Mouse (Mus musculus): Measurements from ENCODE around the gene H2-DMb1. TPM values are rescaled to one million over a fixed set of nuclear protein-coding genes. Genes with fewer than 3 reads are reported as not detected.
"Not testable (repeated sequence)": the region's sequence is repeated elsewhere in the genome, so short reads cannot be mapped to it uniquely, and the experiment has no call there.

The H2-DMb1 gene
- polyA plus RNA-seq, 1 experiment from 2014 or later = 0.15 TPM

DNA sequence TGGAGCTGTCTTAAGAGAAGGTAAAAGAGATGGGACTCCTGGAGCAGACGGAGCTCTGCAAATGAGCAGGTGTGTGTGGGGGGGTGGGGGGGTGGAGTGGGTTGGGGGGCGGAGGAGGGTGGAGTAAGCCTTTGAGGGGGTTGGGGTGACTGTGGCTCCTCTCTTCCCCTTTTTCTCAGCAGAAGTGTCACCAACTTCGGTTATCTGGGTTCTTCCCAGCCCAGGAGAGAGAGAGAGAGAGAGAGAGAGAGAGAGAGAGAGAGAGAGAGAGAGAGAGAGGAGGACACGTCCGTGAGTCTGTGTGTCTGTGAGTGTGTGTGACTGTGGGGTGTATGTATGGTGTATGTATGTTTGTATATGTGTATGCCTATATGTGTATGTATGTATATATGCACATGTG is 9.4 kb upstream of the H2-DMb1 start:
- DNase-seq (ENCODE audit: low spot score) = no peak
- Histone ChIP-seq H3K9ac (ENCODE audit: low read length) (no peak overlapping the region), H3K9me3 (ENCODE audit: control insufficient read depth, low read length) (no peaks in the 10 kb centered on the region), H3K4me3 (ENCODE audit: low read depth, low read length) (no peak overlapping the region), H3K36me3 (ENCODE audit: control insufficient read depth, insufficient read depth, low read length) (no peaks in the 10 kb centered on the region), H3K4me2 (ENCODE audit: low read depth, low read length, severe bottlenecking) (no peak overlapping the region), H3K27me3 (ENCODE audit: control insufficient read depth, insufficient read depth, low read length) (peaks cover 12% of the 10 kb centered on the region), H3K27ac (ENCODE audit: low read depth, low read length) (no peak overlapping the region), H3K4me1 (replicated peaks; ENCODE audit: control insufficient read depth, insufficient read depth, low read length) (peaks cover 4% of the 10 kb centered on the region)
- ATAC-seq (replicated peaks; ENCODE audit: low FRiP score) = no peak
- 70% methylated on average over 5 of the region's 5 CpGs for WGBS

DNA sequence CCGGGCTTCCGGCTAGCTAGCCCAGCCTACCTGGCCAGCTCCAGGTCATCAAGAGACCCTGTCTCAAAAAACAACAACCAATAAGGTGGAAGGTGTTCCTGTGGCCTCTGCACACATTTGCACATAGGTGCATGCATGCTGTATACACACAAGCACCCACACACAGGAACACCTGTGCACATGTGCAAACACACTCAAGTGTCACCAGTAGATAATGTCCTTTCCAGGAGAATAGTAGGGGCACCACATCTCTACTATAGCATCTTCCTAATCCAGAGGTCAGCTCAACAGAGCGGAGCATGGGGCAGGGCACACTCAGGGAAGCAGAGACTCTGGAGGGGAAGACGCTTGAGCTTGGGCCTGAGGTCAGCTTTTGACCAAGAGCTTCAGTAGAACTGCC is 8.7 kb upstream of the H2-DMb1 start:
- H3K36me3 ChIP-seq (ENCODE audit: control insufficient read depth, insufficient read depth, low read length); H3K4me3 ChIP-seq (ENCODE audit: low read depth, low read length); H3K9ac ChIP-seq (ENCODE audit: low read length); H3K4me2 ChIP-seq (ENCODE audit: low read depth, low read length, severe bottlenecking); DNase-seq (ENCODE audit: low spot score); H3K27me3 ChIP-seq (ENCODE audit: control insufficient read depth, insufficient read depth, low read length); H3K27ac ChIP-seq (ENCODE audit: low read depth, low read length); H3K9me3 ChIP-seq (ENCODE audit: control insufficient read depth, low read length); ATAC-seq (replicated peaks; ENCODE audit: low FRiP score); H3K4me1 ChIP-seq (replicated peaks; ENCODE audit: control insufficient read depth, insufficient read depth, low read length): not testable (repeated sequence)
- WGBS = 98% methylated on average over 4 of the region's 4 CpGs

DNA sequence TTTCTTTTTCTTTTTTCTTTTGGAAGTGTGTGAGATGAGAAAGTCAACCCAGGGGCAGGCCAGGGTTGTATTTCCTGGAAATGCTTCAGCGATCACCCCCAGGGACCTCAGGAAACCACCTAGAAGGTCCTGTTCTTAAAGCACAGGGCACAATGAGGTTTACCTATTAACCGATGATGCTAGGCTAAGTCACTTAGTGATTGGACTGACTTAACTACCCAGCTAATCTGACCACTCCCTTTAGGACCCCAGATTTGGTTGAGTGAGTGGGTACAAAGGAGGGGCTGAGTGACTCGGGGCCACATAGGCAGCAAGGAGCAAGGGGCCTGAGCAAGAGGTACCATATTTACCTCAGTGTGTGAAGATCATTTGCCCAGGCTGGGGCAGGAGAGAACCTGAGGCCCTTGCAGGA is 7.9 kb upstream of the H2-DMb1 start:
- ATAC-seq (replicated peaks; ENCODE audit: low FRiP score) = no peak

GRCm38 (mm10) chr17:34155534-34155933 is 2.7 kb downstream of the H2-DMb1 start:
- Histone ChIP-seq H3K4me1 (replicated peaks; ENCODE audit: control insufficient read depth, insufficient read depth, low read length) (no peaks in the 10 kb centered on the region), H3K4me3 (ENCODE audit: low read depth, low read length) (no peak overlapping the region), H3K9ac (ENCODE audit: low read length) (no peak overlapping the region), H3K36me3 (ENCODE audit: control insufficient read depth, insufficient read depth, low read length) (no peaks in the 10 kb centered on the region), H3K27ac (ENCODE audit: low read depth, low read length) (no peak overlapping the region), H3K9me3 (ENCODE audit: control insufficient read depth, low read length) (no peaks in the 10 kb centered on the region), H3K27me3 (ENCODE audit: control insufficient read depth, insufficient read depth, low read length) (no peaks in the 10 kb centered on the region), H3K4me2 (ENCODE audit: low read depth, low read length, severe bottlenecking) (no peak overlapping the region)
- ATAC-seq (replicated peaks; ENCODE audit: low FRiP score) = no peak
- no peak for DNase-seq (ENCODE audit: low spot score)
- WGBS = 61% methylated on average over 5 of the region's 5 CpGs

More for the DNA sequence above, 7.9 kb upstream of the H2-DMb1 start:
- WGBS = 68% methylated on average over 3 of the region's 3 CpGs
- no peak for DNase-seq (ENCODE audit: low spot score)
- H3K4me1 ChIP-seq (replicated peaks; ENCODE audit: control insufficient read depth, insufficient read depth, low read length) = no peaks in the 10 kb centered on the region; the same call in 1 of the 2 replicates
- no peak overlapping the region for H3K9ac ChIP-seq (ENCODE audit: low read length)
- no peak overlapping the region for H3K27ac ChIP-seq (ENCODE audit: low read depth, low read length)
- H3K4me3 ChIP-seq (ENCODE audit: low read depth, low read length) = no peak overlapping the region
- H3K4me2 ChIP-seq (ENCODE audit: low read depth, low read length, severe bottlenecking) = no peak overlapping the region
- no peaks in the 10 kb centered on the region for H3K9me3 ChIP-seq (ENCODE audit: control insufficient read depth, low read length)
- H3K36me3 ChIP-seq (ENCODE audit: control insufficient read depth, insufficient read depth, low read length) = no peaks in the 10 kb centered on the region
- H3K27me3 ChIP-seq (ENCODE audit: control insufficient read depth, insufficient read depth, low read length) = peaks cover 6% of the 10 kb centered on the region; the same call in 1 of the 2 replicates

DNA sequence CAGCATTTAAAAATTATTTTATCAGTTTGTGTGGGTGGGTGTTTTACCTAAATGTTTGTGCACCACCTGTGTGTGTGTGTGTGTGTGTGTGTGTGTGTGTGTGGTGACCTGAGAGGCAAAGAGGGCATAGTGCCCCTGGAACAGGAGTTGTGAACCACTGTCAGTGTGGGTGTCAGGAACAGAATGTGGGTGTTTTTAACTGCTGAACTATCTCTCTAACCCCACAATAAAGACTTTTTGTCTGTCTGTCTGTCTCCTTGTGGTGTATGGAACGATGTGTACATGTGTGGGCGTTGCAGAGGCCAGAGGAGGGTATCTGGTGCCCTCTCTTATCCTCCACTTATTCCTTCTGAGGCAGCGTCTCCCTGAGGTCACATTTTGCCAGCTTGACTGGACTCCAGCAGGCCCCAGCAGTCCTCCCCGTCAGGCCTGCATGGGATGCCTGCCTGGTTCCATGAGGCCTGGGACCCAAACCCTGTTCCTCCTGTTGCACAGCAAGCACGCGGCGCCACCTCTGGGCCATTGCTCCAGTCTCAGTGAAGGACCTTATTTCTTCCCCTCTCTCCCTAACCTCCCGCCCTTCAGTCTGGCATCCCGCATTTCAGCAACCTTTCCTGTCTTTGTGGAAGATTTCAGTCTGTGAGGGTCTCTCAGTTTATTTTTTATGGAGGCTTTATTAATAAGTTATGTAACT is 11.5 kb downstream of the H2-DMb1 start:
- Histone ChIP-seq H3K36me3 (ENCODE audit: control insufficient read depth, insufficient read depth, low read length) (no peaks in the 10 kb centered on the region), H3K4me3 (ENCODE audit: low read depth, low read length) (no peak overlapping the region), H3K4me2 (ENCODE audit: low read depth, low read length, severe bottlenecking) (no peak overlapping the region), H3K4me1 (replicated peaks; ENCODE audit: control insufficient read depth, insufficient read depth, low read length) (no peaks in the 10 kb centered on the region), H3K27me3 (ENCODE audit: control insufficient read depth, insufficient read depth, low read length) (no peaks in the 10 kb centered on the region), H3K9ac (ENCODE audit: low read length) (no peak overlapping the region), H3K27ac (ENCODE audit: low read depth, low read length) (no peak overlapping the region), H3K9me3 (ENCODE audit: control insufficient read depth, low read length) (no peaks in the 10 kb centered on the region)
- WGBS = 41% methylated on average over 9 of the region's 9 CpGs
- peak; percentile 53 for DNase-seq (ENCODE audit: low spot score)
- ATAC-seq (replicated peaks; ENCODE audit: low FRiP score) = no peak

DNA sequence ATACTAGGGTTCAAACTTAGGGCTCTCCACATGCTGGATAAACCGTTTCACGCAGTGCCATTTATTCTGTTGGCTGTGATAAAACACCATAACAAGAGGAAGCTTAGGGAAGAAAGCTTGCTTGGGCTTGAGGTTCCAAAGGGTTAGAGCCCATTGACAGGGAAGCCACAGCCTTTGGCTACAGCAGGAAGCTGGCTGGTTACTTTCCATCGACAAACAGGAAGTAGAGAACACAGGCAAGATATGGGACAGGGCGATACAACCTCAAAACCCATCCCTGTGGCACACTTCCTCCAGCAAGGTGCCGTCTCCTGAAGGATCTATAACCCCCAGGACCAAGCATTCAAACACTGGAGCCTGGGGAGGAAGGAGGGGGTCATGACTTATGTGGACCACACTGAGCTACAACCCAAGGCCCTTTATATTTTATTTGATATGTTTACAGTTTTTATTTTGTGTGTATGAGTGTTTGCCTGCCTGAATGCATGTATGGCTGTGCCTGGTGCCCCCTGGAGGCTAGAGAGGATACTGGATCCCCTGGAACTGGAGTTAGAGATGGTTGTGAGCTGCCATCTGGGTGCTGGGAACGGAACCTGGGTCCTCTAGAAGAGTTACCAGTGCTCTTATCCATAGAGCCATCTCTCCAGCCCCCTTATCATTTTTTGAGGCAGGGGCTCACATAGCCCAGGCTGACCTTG is 12.3 kb downstream of the H2-DMb1 start:
- Histone ChIP-seq H3K27me3 (ENCODE audit: control insufficient read depth, insufficient read depth, low read length) (no peaks in the 10 kb centered on the region), H3K9me3 (ENCODE audit: control insufficient read depth, low read length) (no peaks in the 10 kb centered on the region), H3K4me2 (ENCODE audit: low read depth, low read length, severe bottlenecking) (no peak overlapping the region), H3K27ac (ENCODE audit: low read depth, low read length) (no peak overlapping the region), H3K9ac (ENCODE audit: low read length) (no peak overlapping the region), H3K36me3 (ENCODE audit: control insufficient read depth, insufficient read depth, low read length) (no peaks in the 10 kb centered on the region), H3K4me3 (ENCODE audit: low read depth, low read length) (no peak overlapping the region), H3K4me1 (replicated peaks; ENCODE audit: control insufficient read depth, insufficient read depth, low read length) (no peaks in the 10 kb centered on the region)
- ATAC-seq (replicated peaks; ENCODE audit: low FRiP score) (no peak), DNase-seq (ENCODE audit: low spot score) (no peak)
- 83% methylated on average over 6 of the region's 6 CpGs for WGBS

DNA sequence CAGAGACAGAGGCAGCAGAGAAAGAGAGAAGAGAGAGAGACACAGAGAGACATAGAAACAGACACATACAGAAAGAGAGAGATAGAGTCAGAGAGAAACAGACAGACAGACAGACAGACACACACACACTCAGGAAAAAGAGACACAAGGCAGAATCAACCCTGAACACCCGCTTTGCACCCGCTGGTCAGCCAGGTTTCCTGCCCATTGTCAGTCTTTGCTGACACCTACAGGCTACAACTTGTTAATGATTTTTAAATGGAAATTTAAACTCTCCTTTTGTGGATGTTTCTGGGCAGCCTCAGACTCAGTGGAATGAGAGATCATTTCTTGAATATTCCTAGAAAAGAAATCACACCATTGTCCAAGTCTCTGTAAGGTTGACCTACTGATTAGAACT is 16.4 kb downstream of the H2-DMb1 start:
- no peak overlapping the region for H3K9ac ChIP-seq (ENCODE audit: low read length)
- 5% methylated on average over 2 of the region's 2 CpGs for WGBS

DNA sequence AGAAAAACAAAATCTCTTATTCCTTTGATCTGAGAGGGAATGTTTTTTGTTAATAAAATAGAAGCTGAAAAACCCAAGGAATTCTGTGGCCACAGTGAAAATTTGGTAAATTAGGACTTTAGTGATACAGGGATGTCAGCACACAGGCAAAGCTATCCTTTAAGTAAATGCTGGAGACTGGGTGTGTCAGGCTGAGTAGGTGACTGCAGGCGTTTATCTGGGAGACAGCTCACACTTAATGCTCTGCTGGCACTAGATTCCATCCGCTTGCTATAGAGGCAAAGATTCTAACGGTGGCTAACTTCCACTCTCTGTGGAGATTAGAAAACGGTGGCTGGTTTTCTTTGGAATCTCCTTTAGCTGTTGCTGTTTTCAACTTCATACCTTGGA is 17.6 kb downstream of the H2-DMb1 start:
- Histone ChIP-seq H3K4me1 (replicated peaks; ENCODE audit: control insufficient read depth, insufficient read depth, low read length) (no peaks in the 10 kb centered on the region), H3K27me3 (ENCODE audit: control insufficient read depth, insufficient read depth, low read length) (no peaks in the 10 kb centered on the region), H3K4me3 (ENCODE audit: low read depth, low read length) (no peak overlapping the region), H3K9ac (ENCODE audit: low read length) (no peak overlapping the region), H3K4me2 (ENCODE audit: low read depth, low read length, severe bottlenecking) (no peak overlapping the region), H3K9me3 (ENCODE audit: control insufficient read depth, low read length) (no peaks in the 10 kb centered on the region; the same call in 1 of the 2 replicates), H3K27ac (ENCODE audit: low read depth, low read length) (no peak overlapping the region), H3K36me3 (ENCODE audit: control insufficient read depth, insufficient read depth, low read length) (no peaks in the 10 kb centered on the region)
- no peak for ATAC-seq (replicated peaks; ENCODE audit: low FRiP score)
- no peak for DNase-seq (ENCODE audit: low spot score)
- WGBS = 25% methylated on average over 4 of the region's 4 CpGs

More for the DNA sequence above, 16.4 kb downstream of the H2-DMb1 start:
- Histone ChIP-seq H3K9me3 (ENCODE audit: control insufficient read depth, low read length) (no peaks in the 10 kb centered on the region; the same call in 1 of the 2 replicates), H3K36me3 (ENCODE audit: control insufficient read depth, insufficient read depth, low read length) (no peaks in the 10 kb centered on the region), H3K27me3 (ENCODE audit: control insufficient read depth, insufficient read depth, low read length) (no peaks in the 10 kb centered on the region), H3K4me1 (replicated peaks; ENCODE audit: control insufficient read depth, insufficient read depth, low read length) (no peaks in the 10 kb centered on the region), H3K4me3 (ENCODE audit: low read depth, low read length) (no peak overlapping the region), H3K4me2 (ENCODE audit: low read depth, low read length, severe bottlenecking) (no peak overlapping the region), H3K27ac (ENCODE audit: low read depth, low read length) (no peak overlapping the region)
- DNase-seq (ENCODE audit: low spot score) = peak; percentile 62
- ATAC-seq (replicated peaks; ENCODE audit: low FRiP score) = no peak
